Mouse (Mus musculus) midbrain, embryonic 15.5 days (tissue): ENCODE results near the gene Celf2. TPM values are rescaled to one million over a fixed set of nuclear protein-coding genes. Genes with fewer than 3 reads are reported as not detected.

Source experiments
- ATAC-seq: fragments of 200-750 bp; cut with Nextera tagmentation; replicated peaks from 2 replicates; pipeline ENCODE4 v1.8.0; 2017; ENCODE audit warnings: moderate TSS enrichment
- H3K27ac ChIP-seq: fragments of 300-500 bp; sonication (generic); 2 replicates; pipeline ENCODE4 v1.5.1; 2015; ENCODE audit warnings: mild to moderate bottlenecking, inconsistent platforms
- H3K27me3 ChIP-seq: fragments of 300-500 bp; sonication (generic); replicated peaks from 2 replicates; pipeline ENCODE4 v1.6.1; 2015; ENCODE audit warnings: inconsistent platforms
- H3K36me3 ChIP-seq: fragments of 300-500 bp; sonication (generic); replicated peaks from 2 replicates; pipeline ENCODE4 v1.6.1; 2015; ENCODE audit warnings: inconsistent platforms
- H3K4me1 ChIP-seq: fragments of 300-500 bp; sonication (generic); 2 replicates; pipeline ENCODE4 v1.6.1; 2015; ENCODE audit warnings: inconsistent platforms
- H3K4me2 ChIP-seq: fragments of 300-500 bp; sonication (generic); 2 replicates; pipeline ENCODE4 v1.6.1; 2015; ENCODE audit warnings: inconsistent platforms, mild to moderate bottlenecking, moderate library complexity
- H3K4me3 ChIP-seq: fragments of 300-500 bp; sonication (generic); 2 replicates; pipeline ENCODE4 v1.5.1; 2015; ENCODE audit warnings: mild to moderate bottlenecking, inconsistent platforms
- H3K9ac ChIP-seq: fragments of 300-500 bp; sonication (generic); 2 replicates; pipeline ENCODE4 v1.6.1; 2015; ENCODE audit warnings: mild to moderate bottlenecking, inconsistent platforms
- H3K9me3 ChIP-seq: fragments of 300-500 bp; sonication (generic); 2 replicates; pipeline ENCODE4 v1.6.1; 2016; ENCODE audit warnings: inconsistent platforms
- WGBS: fragments of 180-500 bp; shearing (Covaris S2); methylation state at CpG from one replicate; pipeline ENCODE4 v1.1.7; 2015; ENCODE audit warnings: mixed read lengths; 5-methylcytosine and 5-hydroxymethylcytosine counted together
- polyA plus RNA-seq: library from polyadenylated mRNA; unstranded; fragments of >200 nt; fragmentation: Nextera tagmentation; extraction: Ambion mirVana; gene quantifications from 2 replicates; pipeline ENCODE4 v1.2.1, GENCODE M21; 2015

Celf2 gene
- polyA plus RNA-seq, 1 experiment from 2014 or later = 190 TPM

GRCm38 (mm10) chr2:7367738-7368137 lies 141.6 kb downstream of the Celf2 start:
- Histone ChIP-seq H3K36me3 (no peaks in the 10 kb centered on the region), H3K27ac (no peak overlapping the region), H3K4me3 (no peak overlapping the region), H3K9me3 (no peaks in the 10 kb centered on the region), H3K9ac (no peak overlapping the region), H3K4me2 (no peak overlapping the region), H3K4me1 (no peaks in the 10 kb centered on the region), H3K27me3 (no peaks in the 10 kb centered on the region)
- no peak for ATAC-seq
- WGBS = 85% methylated on average over 4 of the region's 4 CpGs

DNA sequence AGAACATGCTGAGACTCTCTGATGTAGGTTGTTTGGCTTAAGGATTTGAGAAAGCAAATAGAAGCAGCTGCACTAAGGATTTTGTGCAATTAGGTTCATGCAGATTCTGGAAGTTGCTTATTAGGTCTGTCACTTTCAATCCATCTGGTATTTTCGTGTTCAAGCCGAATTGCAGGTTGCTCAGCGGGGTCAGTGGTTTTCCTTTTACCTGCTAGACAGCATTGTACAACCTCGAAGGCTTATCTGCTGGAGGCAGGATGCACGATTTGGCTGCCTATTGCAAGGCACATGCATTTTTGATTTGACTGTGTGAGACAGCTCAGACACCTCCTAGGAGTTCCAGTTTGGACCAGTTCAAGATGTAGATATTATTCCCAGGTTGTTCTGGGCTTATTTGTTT lies 149.8 kb downstream of the Celf2 start:
- Histone ChIP-seq H3K9ac (no peak overlapping the region), H3K27ac (no peak overlapping the region), H3K4me2 (no peak overlapping the region), H3K27me3 (no peaks in the 10 kb centered on the region), H3K4me1 (peaks cover 3% of the 10 kb centered on the region; the same call in 1 of the 2 replicates), H3K36me3 (no peaks in the 10 kb centered on the region), H3K4me3 (no peak overlapping the region), H3K9me3 (no peaks in the 10 kb centered on the region)
- WGBS = 57% methylated on average over 5 of the region's 5 CpGs
- ATAC-seq = no peak

GRCm38 (mm10) chr2:7358816-7359215 lies 150.5 kb downstream of the Celf2 start:
- H3K4me2 ChIP-seq = no peak overlapping the region
- WGBS = 67% methylated on average over 3 of the region's 3 CpGs
- ATAC-seq = no peak
- H3K4me3 ChIP-seq = no peak overlapping the region
- no peaks in the 10 kb centered on the region for H3K36me3 ChIP-seq
- no peaks in the 10 kb centered on the region for H3K9me3 ChIP-seq
- no peaks in the 10 kb centered on the region for H3K27me3 ChIP-seq
- H3K4me1 ChIP-seq = peaks cover 3% of the 10 kb centered on the region; the same call in 1 of the 2 replicates
- no peak overlapping the region for H3K9ac ChIP-seq
- H3K27ac ChIP-seq = no peak overlapping the region

- no peak for ATAC-seq
- 79% methylated on average over 5 of the region's 5 CpGs for WGBS
- H3K27me3 ChIP-seq = no peaks in the 10 kb centered on the region
These were observed 158.1 kb downstream of the Celf2 start for GRCm38 (mm10) chr2:7351234-7351633.

GRCm38 (mm10) chr2:7346703-7347461 lies 162.5 kb downstream of the Celf2 start:
- WGBS = 80% methylated on average over 4 of the region's 4 CpGs
- ATAC-seq = no peak
- no peak overlapping the region for H3K9ac ChIP-seq
- no peak overlapping the region for H3K4me3 ChIP-seq
- H3K9me3 ChIP-seq = no peaks in the 10 kb centered on the region
- H3K27ac ChIP-seq = no peak overlapping the region
- H3K4me1 ChIP-seq = no peaks in the 10 kb centered on the region
- no peak overlapping the region for H3K4me2 ChIP-seq
- no peaks in the 10 kb centered on the region for H3K27me3 ChIP-seq
- H3K36me3 ChIP-seq = no peaks in the 10 kb centered on the region

More at GRCm38 (mm10) chr2:7351234-7351633, 158.1 kb downstream of the Celf2 start:
- no peaks in the 10 kb centered on the region for H3K36me3 ChIP-seq
- no peaks in the 10 kb centered on the region for H3K9me3 ChIP-seq
- H3K4me2 ChIP-seq = no peak overlapping the region
- no peak overlapping the region for H3K4me3 ChIP-seq
- H3K4me1 ChIP-seq = no peaks in the 10 kb centered on the region
- H3K27ac ChIP-seq = no peak overlapping the region
- H3K9ac ChIP-seq = no peak overlapping the region

DNA sequence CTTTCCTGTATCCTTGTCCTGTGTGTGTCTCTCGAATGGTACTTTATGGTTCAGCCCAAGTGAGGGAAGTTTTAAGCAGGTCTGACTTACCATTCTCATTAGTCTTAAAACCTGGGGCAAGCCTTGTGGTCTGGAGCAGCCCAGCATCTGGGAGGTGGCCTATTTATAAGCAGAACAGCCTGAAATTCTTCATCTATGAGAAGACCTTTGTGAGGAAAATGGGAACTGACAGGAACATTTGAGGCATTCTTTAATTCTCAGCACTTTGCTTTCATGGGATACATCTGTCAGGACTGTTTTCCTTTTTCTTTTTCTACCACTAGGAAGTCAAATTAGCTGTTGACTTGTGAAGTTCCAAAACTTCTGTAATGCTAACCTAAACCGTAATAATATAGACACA lies 164.4 kb downstream of the Celf2 start:
- Histone ChIP-seq H3K27ac (no peak overlapping the region), H3K9me3 (no peaks in the 10 kb centered on the region), H3K9ac (no peak overlapping the region), H3K27me3 (no peaks in the 10 kb centered on the region), H3K4me2 (no peak overlapping the region), H3K36me3 (no peaks in the 10 kb centered on the region), H3K4me3 (no peak overlapping the region), H3K4me1 (no peaks in the 10 kb centered on the region)
- no peak for ATAC-seq
- WGBS = 95% methylated on average over 2 of the region's 2 CpGs

DNA sequence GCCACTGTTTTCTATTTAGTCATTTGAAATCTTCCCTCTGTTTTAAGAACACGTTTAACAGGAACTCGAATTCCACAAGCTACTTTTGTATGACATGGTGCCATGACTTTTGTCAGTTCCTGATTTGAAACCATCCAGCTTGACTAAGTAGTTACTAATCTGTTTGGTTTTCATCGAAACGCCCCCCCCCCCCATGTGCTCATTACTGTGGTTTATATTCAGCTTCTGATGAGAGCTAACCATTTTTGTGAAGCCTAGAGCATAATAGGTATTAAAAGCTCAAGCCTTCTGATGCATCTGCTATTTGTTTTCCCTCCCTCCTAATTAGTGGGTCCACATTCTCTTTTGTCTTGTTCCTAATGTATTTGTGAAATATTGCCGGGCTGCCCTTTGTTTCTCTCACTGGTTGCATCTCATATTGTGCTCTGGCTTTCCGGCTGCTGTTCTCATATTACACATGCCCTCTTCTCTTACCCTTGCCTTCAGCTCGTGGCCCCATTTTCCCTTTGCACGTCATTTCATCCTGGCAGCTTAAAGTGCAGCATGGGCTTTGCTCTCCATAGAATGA lies 166.4 kb downstream of the Celf2 start:
- Histone ChIP-seq H3K4me3 (no peak overlapping the region), H3K27me3 (no peaks in the 10 kb centered on the region), H3K4me2 (no peak overlapping the region), H3K4me1 (no peaks in the 10 kb centered on the region), H3K27ac (no peak overlapping the region), H3K9me3 (no peaks in the 10 kb centered on the region), H3K9ac (no peak overlapping the region), H3K36me3 (no peaks in the 10 kb centered on the region)
- 58% methylated on average over 8 of the region's 8 CpGs for WGBS
- ATAC-seq = no peak

GRCm38 (mm10) chr2:7334846-7335245 lies 174.5 kb downstream of the Celf2 start:
- H3K4me3 ChIP-seq = no peak overlapping the region
- H3K36me3 ChIP-seq = no peaks in the 10 kb centered on the region
- no peaks in the 10 kb centered on the region for H3K4me1 ChIP-seq

GRCm38 (mm10) chr2:7328018-7328899 lies 181.1 kb downstream of the Celf2 start:
- H3K4me3 ChIP-seq = no peak overlapping the region
- no peaks in the 10 kb centered on the region for H3K4me1 ChIP-seq
- no peaks in the 10 kb centered on the region for H3K9me3 ChIP-seq
- no peaks in the 10 kb centered on the region for H3K36me3 ChIP-seq
- no peak overlapping the region for H3K4me2 ChIP-seq
- no peak overlapping the region for H3K27ac ChIP-seq
- no peaks in the 10 kb centered on the region for H3K27me3 ChIP-seq
- ATAC-seq = no peak
- H3K9ac ChIP-seq = no peak overlapping the region
- WGBS = 67% methylated on average over 8 of the region's 8 CpGs

More at GRCm38 (mm10) chr2:7334846-7335245, 174.5 kb downstream of the Celf2 start:
- no peaks in the 10 kb centered on the region for H3K27me3 ChIP-seq
- no peak for ATAC-seq
- no peak overlapping the region for H3K4me2 ChIP-seq
- H3K9ac ChIP-seq = no peak overlapping the region
- no peaks in the 10 kb centered on the region for H3K9me3 ChIP-seq
- 73% methylated on average over 2 of the region's 2 CpGs for WGBS
- no peak overlapping the region for H3K27ac ChIP-seq

DNA sequence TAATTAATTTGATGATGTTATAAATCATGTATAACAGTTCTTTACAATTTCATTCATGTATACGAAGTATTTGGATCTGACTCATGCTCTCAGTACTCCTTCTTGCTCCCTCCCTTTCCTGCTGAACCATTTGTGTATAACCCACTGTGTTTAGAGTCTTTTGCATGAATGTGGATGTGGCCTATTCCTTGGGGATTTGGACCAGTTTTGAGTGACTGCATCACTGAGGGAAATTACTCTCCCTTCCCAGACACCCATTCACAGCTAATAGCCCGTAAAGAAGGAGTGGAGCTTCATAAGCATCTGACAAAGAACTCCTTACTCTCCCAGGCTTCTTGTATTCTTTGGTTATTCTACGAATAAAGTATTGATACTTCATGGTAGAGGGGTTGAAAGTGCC lies 189.6 kb downstream of the Celf2 start:
- no peak for ATAC-seq
- no peak overlapping the region for H3K4me2 ChIP-seq

DNA sequence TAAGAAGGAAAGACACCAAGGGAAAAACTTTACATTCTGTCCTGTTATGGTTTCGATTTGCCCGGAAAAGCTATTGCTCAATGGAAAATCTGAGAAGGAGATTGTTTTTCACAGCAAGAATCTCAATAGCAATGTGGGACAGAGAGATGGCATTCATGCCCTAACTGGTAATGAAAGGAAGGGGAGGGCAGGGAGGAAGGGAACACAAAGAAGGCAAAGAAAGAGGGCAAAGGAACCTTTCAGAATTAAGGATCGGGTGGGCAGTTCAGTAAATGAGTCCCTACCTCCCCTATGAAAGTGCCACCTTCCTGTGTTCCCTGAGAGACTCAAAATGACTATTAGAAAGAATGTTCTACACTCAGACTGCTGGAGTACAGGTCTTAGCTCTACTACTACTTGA lies 197.6 kb downstream of the Celf2 start:
- Histone ChIP-seq H3K4me1 (peaks cover 27% of the 10 kb centered on the region), H3K4me3 (no peak overlapping the region), H3K36me3 (no peaks in the 10 kb centered on the region), H3K9me3 (no peaks in the 10 kb centered on the region), H3K4me2 (no peak overlapping the region), H3K9ac (no peak overlapping the region), H3K27ac (no peak overlapping the region), H3K27me3 (no peaks in the 10 kb centered on the region)
- 35% methylated on average over 3 of the region's 3 CpGs for WGBS
- no peak for ATAC-seq

More for the DNA sequence above, 189.6 kb downstream of the Celf2 start:
- Histone ChIP-seq H3K4me1 (no peaks in the 10 kb centered on the region), H3K9me3 (no peaks in the 10 kb centered on the region), H3K9ac (no peak overlapping the region), H3K4me3 (no peak overlapping the region), H3K27me3 (no peaks in the 10 kb centered on the region), H3K27ac (no peak overlapping the region), H3K36me3 (no peaks in the 10 kb centered on the region)
- WGBS = 40% methylated on average over 3 of the region's 3 CpGs

DNA sequence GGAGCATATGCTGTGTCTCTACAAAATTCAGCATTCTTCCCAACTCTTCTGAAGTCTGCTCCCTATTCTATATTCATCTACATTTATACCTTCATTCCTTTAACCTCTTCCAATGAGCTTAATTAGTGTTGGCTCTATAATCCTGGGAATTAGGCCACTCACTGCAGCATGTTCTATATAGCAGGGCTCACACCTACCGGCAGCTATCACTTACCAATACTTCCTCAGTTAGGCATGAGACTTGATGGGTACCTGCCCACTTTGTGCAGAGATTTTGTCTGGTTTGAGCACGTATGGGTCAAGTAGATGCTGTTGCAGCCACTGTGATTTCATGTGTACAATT lies 198.6 kb downstream of the Celf2 start:
- H3K9ac ChIP-seq = no peak overlapping the region
- no peaks in the 10 kb centered on the region for H3K27me3 ChIP-seq
- no peak overlapping the region for H3K4me3 ChIP-seq
- H3K4me1 ChIP-seq = peaks cover 27% of the 10 kb centered on the region
- 68% methylated on average over 2 of the region's 2 CpGs for WGBS
- no peak overlapping the region for H3K4me2 ChIP-seq
- no peak; the same call in 1 of the 2 replicates for ATAC-seq
- H3K27ac ChIP-seq = no peak overlapping the region
- H3K36me3 ChIP-seq = no peaks in the 10 kb centered on the region
- no peaks in the 10 kb centered on the region for H3K9me3 ChIP-seq
